Mouse (Mus musculus): ENCODE measurements at regions not wholly inside any gene's neighbourhood (a gene's known extent, or its start where the extent isn't known, plus 50 kb on each side); places are given as distances from the start of the nearest gene placed in this dataset.

DNA sequence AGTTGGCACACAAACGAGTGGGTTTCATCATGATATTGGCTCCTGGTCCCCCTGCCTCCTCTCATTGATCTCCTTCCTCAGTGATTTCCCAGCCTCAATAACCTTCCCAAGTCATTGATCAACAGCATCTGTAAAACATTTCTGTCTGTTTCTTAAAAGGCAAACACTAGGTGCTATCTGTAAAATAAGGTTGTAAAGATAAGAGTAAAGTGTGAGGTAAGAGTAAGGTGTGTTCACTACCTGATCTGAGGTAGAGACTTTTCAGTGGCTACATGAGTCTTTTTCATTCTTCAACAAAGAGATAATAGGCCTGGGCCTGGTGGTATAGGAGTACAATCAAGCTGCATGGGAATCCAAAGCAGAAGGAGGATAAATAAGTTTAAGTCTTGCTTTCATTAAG is 55.7 kb downstream of the Plk2 start:
- Histone ChIP-seq H3K4me2 (no peak overlapping the region), H3K27ac (no peak overlapping the region), H3K9ac (no peak overlapping the region), H3K36me3 (no peaks in the 10 kb centered on the region), H3K27me3 (no peaks in the 10 kb centered on the region), H3K9me3 (no peaks in the 10 kb centered on the region), H3K4me3 (no peak overlapping the region), H3K4me1 (0 out of 2 replicates have a peak, but pooled peaks cover 3% of the 10 kb centered on the region)
- no peak for ATAC-seq (ENCODE audit: insufficient number of reproducible peaks, low FRiP score, low TSS enrichment, low read depth)
- WGBS, result 65% methylated on average over 1 of the region's 1 CpGs

DNA sequence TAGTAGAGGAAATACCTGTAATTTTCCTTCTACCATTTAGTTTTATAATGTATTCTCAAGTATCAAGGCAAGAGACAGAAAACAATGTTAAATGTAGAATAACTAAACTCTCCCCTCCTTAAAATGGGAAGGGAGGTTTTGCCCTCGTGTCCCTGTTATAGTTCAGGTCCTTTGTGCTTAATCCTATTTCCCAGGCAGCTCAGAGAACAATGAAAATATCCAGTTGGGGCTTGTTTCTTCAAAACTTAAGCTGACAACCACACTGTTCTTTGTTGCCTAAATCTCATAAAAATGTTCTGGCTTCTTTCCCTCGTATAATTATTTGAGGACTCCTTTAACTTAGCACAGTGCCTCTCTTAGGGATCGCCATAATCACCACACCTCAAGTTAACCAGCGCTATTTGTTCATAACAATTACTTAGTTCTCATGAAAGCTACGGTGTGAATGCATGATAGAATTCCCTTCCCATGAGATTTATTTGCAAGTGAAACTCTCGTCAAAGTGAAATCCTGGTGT is 57.2 kb downstream of the Plk2 start:
- ATAC-seq (ENCODE audit: insufficient number of reproducible peaks, low FRiP score, low TSS enrichment, low read depth), result no peak
- no peaks in the 10 kb centered on the region for H3K36me3 ChIP-seq
- H3K4me2 ChIP-seq, result no peak overlapping the region
- 38% methylated on average over 6 of the region's 6 CpGs for WGBS
- H3K27ac ChIP-seq, result no peak overlapping the region
- H3K4me3 ChIP-seq, result no peak overlapping the region
- no peaks in the 10 kb centered on the region for H3K9me3 ChIP-seq
- H3K27me3 ChIP-seq, result no peaks in the 10 kb centered on the region
- H3K9ac ChIP-seq, result no peak overlapping the region
- H3K4me1 ChIP-seq, result 0 out of 2 replicates have a peak, but pooled peaks cover 3% of the 10 kb centered on the region

DNA sequence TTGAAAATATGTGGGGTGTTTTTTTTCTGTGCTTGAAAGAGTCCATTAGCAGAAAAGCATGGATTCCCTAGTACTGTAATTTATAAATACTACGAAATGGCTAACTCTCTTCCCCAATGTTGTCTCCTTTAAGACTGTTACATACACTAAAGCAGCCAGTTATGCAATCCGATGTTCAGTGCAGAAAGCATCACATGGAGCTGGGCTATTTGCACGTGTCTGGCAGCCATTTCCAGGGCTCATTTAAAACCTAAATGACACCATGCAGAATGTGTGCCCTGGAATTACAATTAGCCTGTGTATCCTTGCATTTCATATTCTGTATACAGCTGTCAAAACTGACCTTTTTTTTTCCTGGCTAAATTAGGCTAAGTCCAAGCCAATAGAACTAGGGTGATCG is 60.2 kb downstream of the Plk2 start:
- Histone ChIP-seq H3K36me3 (no peaks in the 10 kb centered on the region), H3K4me3 (no peak overlapping the region), H3K9ac (no peak overlapping the region), H3K9me3 (no peaks in the 10 kb centered on the region), H3K4me2 (no peak overlapping the region), H3K4me1 (0 out of 2 replicates have a peak, but pooled peaks cover 3% of the 10 kb centered on the region), H3K27me3 (no peaks in the 10 kb centered on the region), H3K27ac (no peak overlapping the region)
- 62% methylated on average over 4 of the region's 4 CpGs for WGBS
- no peak for ATAC-seq (ENCODE audit: insufficient number of reproducible peaks, low FRiP score, low TSS enrichment, low read depth)

GRCm38 (mm10) chr13:110455569-110456196 is 60.8 kb downstream of the Plk2 start:
- 71% methylated on average over 5 of the region's 5 CpGs for WGBS
- no peak overlapping the region for H3K27ac ChIP-seq
- 0 out of 2 replicates have a peak, but pooled peaks cover 3% of the 10 kb centered on the region for H3K4me1 ChIP-seq
- H3K4me3 ChIP-seq, result no peak overlapping the region
- no peaks in the 10 kb centered on the region for H3K27me3 ChIP-seq
- H3K9me3 ChIP-seq, result no peaks in the 10 kb centered on the region
- H3K9ac ChIP-seq, result no peak overlapping the region
- H3K36me3 ChIP-seq, result no peaks in the 10 kb centered on the region
- H3K4me2 ChIP-seq, result no peak overlapping the region
- no peak for ATAC-seq (ENCODE audit: insufficient number of reproducible peaks, low FRiP score, low TSS enrichment, low read depth)

GRCm38 (mm10) chr13:110458701-110459100 is 63.9 kb downstream of the Plk2 start:
- no peaks in the 10 kb centered on the region for H3K27me3 ChIP-seq
- H3K4me1 ChIP-seq, result 0 out of 2 replicates have a peak, but pooled peaks cover 3% of the 10 kb centered on the region
- H3K4me2 ChIP-seq, result no peak overlapping the region
- 60% methylated on average over 4 of the region's 4 CpGs for WGBS
- H3K9me3 ChIP-seq, result no peaks in the 10 kb centered on the region
- no peak overlapping the region for H3K4me3 ChIP-seq
- H3K27ac ChIP-seq, result no peak overlapping the region
- no peak for ATAC-seq (ENCODE audit: insufficient number of reproducible peaks, low FRiP score, low TSS enrichment, low read depth)
- no peaks in the 10 kb centered on the region for H3K36me3 ChIP-seq
- no peak overlapping the region for H3K9ac ChIP-seq

- H3K4me2 ChIP-seq, result no peak overlapping the region
- WGBS, result 66% methylated on average over 13 of the region's 13 CpGs
- no peaks in the 10 kb centered on the region for H3K9me3 ChIP-seq
- no peaks in the 10 kb centered on the region for H3K27me3 ChIP-seq
- H3K27ac ChIP-seq, result no peak overlapping the region
- H3K9ac ChIP-seq, result no peak overlapping the region
- H3K4me1 ChIP-seq, result no peaks in the 10 kb centered on the region
- no peak overlapping the region for H3K4me3 ChIP-seq
- H3K36me3 ChIP-seq, result no peaks in the 10 kb centered on the region
- ATAC-seq (ENCODE audit: insufficient number of reproducible peaks, low FRiP score, low TSS enrichment, low read depth), result no peak
Measured at GRCm38 (mm10) chr13:110461581-110461980, 66.7 kb downstream of the Plk2 start.

GRCm38 (mm10) chr13:110471526-110471925 is 76.7 kb downstream of the Plk2 start:
- no peak for ATAC-seq (ENCODE audit: insufficient number of reproducible peaks, low FRiP score, low TSS enrichment, low read depth)
- 39% methylated on average over 4 of the region's 4 CpGs for WGBS
- H3K36me3 ChIP-seq, result no peaks in the 10 kb centered on the region
- no peak overlapping the region for H3K4me3 ChIP-seq
- no peaks in the 10 kb centered on the region for H3K9me3 ChIP-seq
- no peak overlapping the region for H3K9ac ChIP-seq
- H3K27ac ChIP-seq, result no peak overlapping the region
- H3K4me2 ChIP-seq, result no peak overlapping the region
- H3K4me1 ChIP-seq, result 0 out of 2 replicates have a peak, but pooled peaks cover 4% of the 10 kb centered on the region
- no peaks in the 10 kb centered on the region for H3K27me3 ChIP-seq

DNA sequence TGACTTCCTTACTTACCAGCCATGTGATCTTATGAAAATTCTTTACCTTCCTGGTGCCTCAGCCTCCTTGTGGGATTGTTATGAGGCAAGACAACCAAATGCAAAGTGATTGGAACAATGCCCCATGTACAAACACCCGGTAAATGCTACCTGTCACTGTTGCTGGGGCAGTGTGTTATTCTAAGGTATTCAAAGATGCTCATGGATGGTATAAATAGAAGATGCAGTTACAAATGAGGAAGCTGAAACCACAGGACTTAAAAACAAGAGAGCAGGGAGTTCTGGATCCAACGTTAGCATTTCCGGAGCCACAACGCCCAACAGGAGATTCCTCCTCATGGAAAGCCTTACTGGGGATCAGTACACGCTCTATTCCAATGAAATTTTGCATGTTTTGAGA is 82.9 kb downstream of the Plk2 start:
- no peak for ATAC-seq (ENCODE audit: insufficient number of reproducible peaks, low FRiP score, low TSS enrichment, low read depth)
- Histone ChIP-seq H3K9me3 (no peaks in the 10 kb centered on the region), H3K27ac (no peak overlapping the region), H3K4me1 (no peaks in the 10 kb centered on the region), H3K4me3 (no peak overlapping the region), H3K4me2 (no peak overlapping the region), H3K36me3 (no peaks in the 10 kb centered on the region), H3K9ac (no peak overlapping the region), H3K27me3 (no peaks in the 10 kb centered on the region)
- 90% methylated on average over 5 of the region's 5 CpGs for WGBS

- 68% methylated on average over 5 of the region's 6 CpGs for WGBS
- no peak for ATAC-seq (ENCODE audit: insufficient number of reproducible peaks, low FRiP score, low TSS enrichment, low read depth)
- no peaks in the 10 kb centered on the region for H3K36me3 ChIP-seq
- no peak overlapping the region for H3K4me3 ChIP-seq
- no peak overlapping the region for H3K9ac ChIP-seq
- H3K4me1 ChIP-seq, result no peaks in the 10 kb centered on the region
- H3K27ac ChIP-seq, result no peak overlapping the region
- no peaks in the 10 kb centered on the region for H3K27me3 ChIP-seq
- H3K9me3 ChIP-seq, result no peaks in the 10 kb centered on the region
- no peak overlapping the region for H3K4me2 ChIP-seq
Measured at GRCm38 (mm10) chr13:110484358-110484940, 89.6 kb downstream of the Plk2 start.

- Histone ChIP-seq H3K27ac (no peak overlapping the region), H3K36me3 (no peaks in the 10 kb centered on the region), H3K9me3 (no peaks in the 10 kb centered on the region), H3K4me1 (no peaks in the 10 kb centered on the region), H3K27me3 (no peaks in the 10 kb centered on the region), H3K4me3 (no peak overlapping the region), H3K4me2 (no peak overlapping the region), H3K9ac (no peak overlapping the region)
- 85% methylated on average over 1 of the region's 1 CpGs for WGBS
- ATAC-seq (ENCODE audit: insufficient number of reproducible peaks, low FRiP score, low TSS enrichment, low read depth), result no peak
Measured at GRCm38 (mm10) chr13:110485515-110485914, 90.7 kb downstream of the Plk2 start.

DNA sequence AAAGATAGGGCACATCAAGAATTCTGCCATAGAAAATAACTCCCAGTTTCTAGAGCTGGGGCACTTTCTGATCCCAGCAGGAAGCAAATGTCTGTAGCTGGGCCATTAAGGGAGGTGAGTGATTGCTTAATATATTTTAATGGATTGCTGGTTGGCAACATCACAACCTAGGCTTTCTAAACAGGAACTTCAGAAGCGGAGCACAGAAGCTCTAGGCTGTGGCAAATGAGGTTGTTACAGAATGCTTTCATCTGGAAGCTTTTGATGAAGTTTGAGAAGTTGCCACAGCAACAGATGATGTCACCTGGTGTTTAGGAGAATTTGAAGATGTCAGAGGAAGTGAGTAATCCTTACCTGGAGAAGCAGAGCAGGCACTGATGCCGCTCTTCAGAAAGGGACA is 95.3 kb downstream of the Plk2 start:
- Histone ChIP-seq H3K4me1 (peaks cover 7% of the 10 kb centered on the region; the same call in 1 of the 2 replicates), H3K9me3 (no peaks in the 10 kb centered on the region), H3K4me2 (no peak overlapping the region), H3K9ac (no peak overlapping the region), H3K36me3 (no peaks in the 10 kb centered on the region), H3K4me3 (no peak overlapping the region), H3K27ac (no peak overlapping the region), H3K27me3 (no peaks in the 10 kb centered on the region)
- 56% methylated on average over 2 of the region's 2 CpGs for WGBS
- no peak for ATAC-seq (ENCODE audit: insufficient number of reproducible peaks, low FRiP score, low TSS enrichment, low read depth)

- WGBS, result 35% methylated on average over 9 of the region's 9 CpGs
- no peak for ATAC-seq (ENCODE audit: insufficient number of reproducible peaks, low FRiP score, low TSS enrichment, low read depth)
- Histone ChIP-seq H3K36me3 (no peaks in the 10 kb centered on the region), H3K9ac (no peak overlapping the region), H3K9me3 (no peaks in the 10 kb centered on the region), H3K4me2 (no peak overlapping the region), H3K27ac (no peak overlapping the region), H3K4me1 (peaks cover 7% of the 10 kb centered on the region; the same call in 1 of the 2 replicates), H3K27me3 (no peaks in the 10 kb centered on the region), H3K4me3 (no peak overlapping the region)
Measured at GRCm38 (mm10) chr13:110492296-110493001, 97.6 kb downstream of the Plk2 start.

All from limb, embryonic 15.5 days (tissue).